Mouse (Mus musculus) G1E (cell line): ENCODE results near the gene Fer. TPM values are rescaled to one million over a fixed set of nuclear protein-coding genes. Genes with fewer than 3 reads are reported as not detected.

Experiments
- ATAC-seq: 2 replicates; pipeline ENCODE4 v1.8.0; 2016; ENCODE audit warnings: mild to moderate bottlenecking; ENCODE audit not compliant: insufficient number of reproducible peaks, poor library complexity, low FRiP score, severe bottlenecking; ENCODE audit errors: extremely low read depth
- DNase-seq: peaks from one replicate; pipeline ENCODE4 v3.0.0; 2012; ENCODE audit warnings: low spot score
- H3K27me3 ChIP-seq: 2 replicates; pipeline ENCODE4 v1.6.1; 2012; ENCODE audit warnings: mild to moderate bottlenecking, low read length, inconsistent platforms; ENCODE audit not compliant: insufficient read depth
- H3K36me3 ChIP-seq: replicated peaks from 2 replicates; pipeline ENCODE3; 2012; ENCODE audit warnings: mild to moderate bottlenecking, inconsistent platforms
- H3K4me1 ChIP-seq: 2 replicates; pipeline ENCODE4 v1.6.1; 2012; ENCODE audit warnings: low read depth, low read length, inconsistent platforms, mixed read lengths; ENCODE audit not compliant: insufficient read depth
- H3K4me3 ChIP-seq: 2 replicates; pipeline ENCODE4 v1.5.1; 2012; ENCODE audit warnings: low read depth, mild to moderate bottlenecking, inconsistent platforms, low read length, moderate library complexity, mixed read lengths
- H3K9me3 ChIP-seq: replicated peaks from 2 replicates; pipeline ENCODE4 v1.6.1; 2012; ENCODE audit warnings: inconsistent platforms
- CTCF ChIP-seq: IDR thresholded peaks from 2 replicates; pipeline ENCODE4 v1.5.1; 2012; ENCODE audit warnings: low read depth, low read length, inconsistent platforms, mixed read lengths
- GATA1 ChIP-seq: IDR thresholded peaks from 2 replicates; pipeline ENCODE4 v1.6.1; 2012; ENCODE audit warnings: borderline replicate concordance, low read length, inconsistent platforms, mixed read lengths
- GATA2 ChIP-seq: IDR thresholded peaks from 2 replicates; pipeline ENCODE4 v1.6.1; 2012; ENCODE audit warnings: low read depth, low read length, inconsistent platforms, borderline replicate concordance
- POLR2AphosphoS5 ChIP-seq: IDR thresholded peaks from 2 replicates; pipeline ENCODE4 v1.6.1; 2012; ENCODE audit warnings: low read depth, low read length, inconsistent platforms; ENCODE audit not compliant: insufficient replicate concordance
- TAL1 ChIP-seq: conservative IDR thresholded peaks from 2 replicates; pipeline ENCODE4 v1.6.1; 2012; ENCODE audit warnings: low read depth, low read length, inconsistent platforms, mixed read lengths
- polyA plus RNA-seq: library from polyadenylated mRNA; stranded (reverse); fragments of >175 nt; gene quantifications from 2 replicates; pipeline ENCODE4 v1.2.3, GENCODE M21; 2012
- total RNA-seq, 2 experiments: library from RNA; stranded (forward) in 1 of 2; stranded (reverse) in 1 of 2; fragments of 200-1000 nt in 1 of 2; fragments of >200 nt in 1 of 2; fragmentation: Nextera tagmentation in 1 of 2; gene quantifications; 2 replicates each; pipeline ENCODE4 v1.2.3; 2014 to 2017

Fer gene
- total and polyA plus RNA-seq, 3 experiments, result 1.9 to 39.8 (median 27.9) TPM

- no peaks in the 10 kb centered on the region for H3K27me3 ChIP-seq
- peaks cover 5% of the 10 kb centered on the region for H3K4me1 ChIP-seq
- DNase-seq (no peak), ATAC-seq (no peak)
- no peaks in the 10 kb centered on the region for H3K9me3 ChIP-seq
- TF ChIP-seq GATA1, result no peak
- no peak for TF ChIP-seq TAL1
- TF ChIP-seq POLR2AphosphoS5, result no peak
- TF ChIP-seq CTCF, result no peak
- no peak for TF ChIP-seq GATA2
- H3K36me3 ChIP-seq, result peaks cover 8% of the 10 kb centered on the region
- H3K4me3 ChIP-seq, result no peak overlapping the region
These were observed 156.8 kb downstream of the Fer start for GRCm38 (mm10) chr17:64019646-64020045.

GRCm38 (mm10) chr17:64026485-64026884, 163.6 kb downstream of the Fer start:
- DNase-seq, result no peak
- no peak for TF ChIP-seq CTCF
- no peak for TF ChIP-seq GATA1
- TF ChIP-seq TAL1, result no peak
- TF ChIP-seq GATA2, result no peak
- TF ChIP-seq POLR2AphosphoS5, result no peak
- Histone ChIP-seq H3K4me1 (no peaks in the 10 kb centered on the region), H3K27me3 (no peaks in the 10 kb centered on the region), H3K4me3 (no peak overlapping the region), H3K9me3 (no peaks in the 10 kb centered on the region), H3K36me3 (peaks cover 3% of the 10 kb centered on the region)
- no peak for ATAC-seq

GRCm38 (mm10) chr17:64041771-64042170, 178.9 kb downstream of the Fer start:
- H3K27me3 ChIP-seq, result no peaks in the 10 kb centered on the region
- peaks cover 22% of the 10 kb centered on the region for H3K36me3 ChIP-seq
- no peak overlapping the region for H3K4me3 ChIP-seq
- DNase-seq (no peak), ATAC-seq (no peak)
- H3K4me1 ChIP-seq, result no peaks in the 10 kb centered on the region
- H3K9me3 ChIP-seq, result no peaks in the 10 kb centered on the region
- no peak for TF ChIP-seq TAL1
- TF ChIP-seq GATA1, result no peak
- no peak for TF ChIP-seq POLR2AphosphoS5
- TF ChIP-seq GATA2, result no peak
- TF ChIP-seq CTCF, result no peak

GRCm38 (mm10) chr17:64045326-64045725, 182.5 kb downstream of the Fer start:
- Histone ChIP-seq H3K27me3 (no peaks in the 10 kb centered on the region), H3K4me3 (no peak overlapping the region), H3K4me1 (no peaks in the 10 kb centered on the region), H3K36me3 (peaks cover 14% of the 10 kb centered on the region), H3K9me3 (no peaks in the 10 kb centered on the region)
- ATAC-seq (no peak), DNase-seq (no peak)
- no peak for TF ChIP-seq GATA1
- TF ChIP-seq POLR2AphosphoS5, result no peak
- no peak for TF ChIP-seq CTCF
- no peak for TF ChIP-seq GATA2
- no peak for TF ChIP-seq TAL1

- Histone ChIP-seq H3K4me1 (no peaks in the 10 kb centered on the region), H3K36me3 (peaks cover 14% of the 10 kb centered on the region), H3K9me3 (no peaks in the 10 kb centered on the region), H3K27me3 (no peaks in the 10 kb centered on the region), H3K4me3 (no peak overlapping the region)
- DNase-seq (no peak), ATAC-seq (no peak)
- no peak for TF ChIP-seq POLR2AphosphoS5
- no peak for TF ChIP-seq GATA1
- no peak for TF ChIP-seq CTCF
- no peak for TF ChIP-seq TAL1
- no peak for TF ChIP-seq GATA2
These were observed 183.7 kb downstream of the Fer start for GRCm38 (mm10) chr17:64046557-64046956.

- H3K36me3 ChIP-seq, result peaks cover 11% of the 10 kb centered on the region
- no peak for ATAC-seq
- H3K9me3 ChIP-seq, result no peaks in the 10 kb centered on the region
- H3K4me3 ChIP-seq, result no peak overlapping the region
- DNase-seq, result no peak
- no peaks in the 10 kb centered on the region for H3K27me3 ChIP-seq
- H3K4me1 ChIP-seq, result no peaks in the 10 kb centered on the region
- no peak for TF ChIP-seq GATA2
- no peak for TF ChIP-seq TAL1
- TF ChIP-seq GATA1, result no peak
- TF ChIP-seq CTCF, result no peak
- no peak for TF ChIP-seq POLR2AphosphoS5
These were observed 188.0 kb downstream of the Fer start for GRCm38 (mm10) chr17:64050911-64051310.
